Mouse (Mus musculus): ENCODE data around the gene Ccdc152. TPM values are rescaled to one million over a fixed set of nuclear protein-coding genes. Genes with fewer than 3 reads are reported as not detected.
"Not testable (repeated sequence)": the region's sequence is repeated elsewhere in the genome, so short reads cannot be mapped to it uniquely, and the experiment has no call there.

Ccdc152 gene
- polyA plus RNA-seq, 1 experiment from 2014 or later = 0.34 TPM

- 67% methylated on average over 3 of the region's 3 CpGs for WGBS
- no peak overlapping the region for H3K9ac ChIP-seq (ENCODE audit: low read length)
- no peak overlapping the region for H3K4me3 ChIP-seq (ENCODE audit: low read length)
- ATAC-seq (replicated peaks; ENCODE audit: extremely low read depth, insufficient read depth, low FRiP score) = 0 out of 2 replicates have a peak, but pooled peaks have one; percentile 33
- no peaks in the 10 kb centered on the region for H3K27me3 ChIP-seq (ENCODE audit: control insufficient read depth, insufficient read depth, low read length)
- peaks cover 26% of the 10 kb centered on the region for H3K4me1 ChIP-seq (ENCODE audit: control insufficient read depth, insufficient read depth, low read length)
- peak overlapping the region; percentile 74 for H3K27ac ChIP-seq (ENCODE audit: low read length)
- no peaks in the 10 kb centered on the region for H3K36me3 ChIP-seq (ENCODE audit: control insufficient read depth, insufficient read depth)
- no peak overlapping the region for H3K4me2 ChIP-seq (ENCODE audit: low read depth, low read length)
- H3K9me3 ChIP-seq (replicated peaks; ENCODE audit: control insufficient read depth, low read length) = peaks cover 4% of the 10 kb centered on the region
Observed at GRCm38 (mm10) chr15:3251031-3251717, 52.2 kb downstream of the Ccdc152 start.

GRCm38 (mm10) chr15:3250620-3251019 lies 52.7 kb downstream of the Ccdc152 start:
- H3K36me3 ChIP-seq (ENCODE audit: control insufficient read depth, insufficient read depth) = no peaks in the 10 kb centered on the region
- no peak for ATAC-seq (replicated peaks; ENCODE audit: extremely low read depth, insufficient read depth, low FRiP score)

GRCm38 (mm10) chr15:3245036-3245435 lies 58.3 kb downstream of the Ccdc152 start:
- ATAC-seq (replicated peaks; ENCODE audit: extremely low read depth, insufficient read depth, low FRiP score) = not testable (repeated sequence)

More at GRCm38 (mm10) chr15:3250620-3251019, 52.7 kb downstream of the Ccdc152 start:
- Histone ChIP-seq H3K4me2 (ENCODE audit: low read depth, low read length) (no peak overlapping the region), H3K4me1 (ENCODE audit: control insufficient read depth, insufficient read depth, low read length) (peaks cover 26% of the 10 kb centered on the region), H3K27me3 (ENCODE audit: control insufficient read depth, insufficient read depth, low read length) (no peaks in the 10 kb centered on the region), H3K4me3 (ENCODE audit: low read length) (no peak overlapping the region), H3K9ac (ENCODE audit: low read length) (no peak overlapping the region), H3K27ac (ENCODE audit: low read length) (peak overlapping the region; percentile 59), H3K9me3 (replicated peaks; ENCODE audit: control insufficient read depth, low read length) (peaks cover 4% of the 10 kb centered on the region)
- 48% methylated on average over 2 of the region's 2 CpGs for WGBS

GRCm38 (mm10) chr15:3237963-3238362 lies 65.4 kb downstream of the Ccdc152 start:
- no peak overlapping the region for H3K9ac ChIP-seq (ENCODE audit: low read length)
- no peaks in the 10 kb centered on the region for H3K9me3 ChIP-seq (replicated peaks; ENCODE audit: control insufficient read depth, low read length)
- WGBS = 95% methylated on average over 1 of the region's 1 CpGs
- no peak overlapping the region for H3K27ac ChIP-seq (ENCODE audit: low read length)
- H3K4me3 ChIP-seq (ENCODE audit: low read length) = no peak overlapping the region
- H3K4me2 ChIP-seq (ENCODE audit: low read depth, low read length) = no peak overlapping the region
- no peaks in the 10 kb centered on the region for H3K27me3 ChIP-seq (ENCODE audit: control insufficient read depth, insufficient read depth, low read length)
- ATAC-seq (replicated peaks; ENCODE audit: extremely low read depth, insufficient read depth, low FRiP score) = no peak
- H3K4me1 ChIP-seq (ENCODE audit: control insufficient read depth, insufficient read depth, low read length) = no peaks in the 10 kb centered on the region
- H3K36me3 ChIP-seq (ENCODE audit: control insufficient read depth, insufficient read depth) = no peaks in the 10 kb centered on the region

More at GRCm38 (mm10) chr15:3245036-3245435, 58.3 kb downstream of the Ccdc152 start:
- H3K36me3 ChIP-seq (ENCODE audit: control insufficient read depth, insufficient read depth); H3K9ac ChIP-seq (ENCODE audit: low read length); H3K27me3 ChIP-seq (ENCODE audit: control insufficient read depth, insufficient read depth, low read length); H3K9me3 ChIP-seq (replicated peaks; ENCODE audit: control insufficient read depth, low read length); H3K27ac ChIP-seq (ENCODE audit: low read length); H3K4me2 ChIP-seq (ENCODE audit: low read depth, low read length); H3K4me3 ChIP-seq (ENCODE audit: low read length): not testable (repeated sequence)
- peaks cover 11% of the 10 kb centered on the region for H3K4me1 ChIP-seq (ENCODE audit: control insufficient read depth, insufficient read depth, low read length)
- WGBS = 87% methylated on average over 10 of the region's 10 CpGs

- no peak overlapping the region for H3K27ac ChIP-seq (ENCODE audit: low read length)
- no peaks in the 10 kb centered on the region for H3K4me1 ChIP-seq (ENCODE audit: control insufficient read depth, insufficient read depth, low read length)
- no peak overlapping the region for H3K4me3 ChIP-seq (ENCODE audit: low read length)
- H3K4me2 ChIP-seq (ENCODE audit: low read depth, low read length) = no peak overlapping the region
- H3K9me3 ChIP-seq (replicated peaks; ENCODE audit: control insufficient read depth, low read length) = no peaks in the 10 kb centered on the region
- 81% methylated on average over 2 of the region's 2 CpGs for WGBS
- ATAC-seq (replicated peaks; ENCODE audit: extremely low read depth, insufficient read depth, low FRiP score) = no peak
- H3K27me3 ChIP-seq (ENCODE audit: control insufficient read depth, insufficient read depth, low read length) = no peaks in the 10 kb centered on the region
- no peak overlapping the region for H3K9ac ChIP-seq (ENCODE audit: low read length)
- no peaks in the 10 kb centered on the region for H3K36me3 ChIP-seq (ENCODE audit: control insufficient read depth, insufficient read depth)
Observed at GRCm38 (mm10) chr15:3236338-3236737, 67.0 kb downstream of the Ccdc152 start.

- ATAC-seq (replicated peaks; ENCODE audit: extremely low read depth, insufficient read depth, low FRiP score) = no peak; the same call in 1 of the 2 replicates
- H3K9ac ChIP-seq (ENCODE audit: low read length) = no peak overlapping the region
- H3K27me3 ChIP-seq (ENCODE audit: control insufficient read depth, insufficient read depth, low read length) = no peaks in the 10 kb centered on the region
- no peaks in the 10 kb centered on the region for H3K4me1 ChIP-seq (ENCODE audit: control insufficient read depth, insufficient read depth, low read length)
- no peaks in the 10 kb centered on the region for H3K36me3 ChIP-seq (ENCODE audit: control insufficient read depth, insufficient read depth)
- H3K4me3 ChIP-seq (ENCODE audit: low read length) = no peak overlapping the region
- H3K27ac ChIP-seq (ENCODE audit: low read length) = no peak overlapping the region
- no peaks in the 10 kb centered on the region for H3K9me3 ChIP-seq (replicated peaks; ENCODE audit: control insufficient read depth, low read length)
- 84% methylated on average over 3 of the region's 3 CpGs for WGBS
- no peak overlapping the region for H3K4me2 ChIP-seq (ENCODE audit: low read depth, low read length)
Observed at GRCm38 (mm10) chr15:3233837-3234551, 69.3 kb downstream of the Ccdc152 start.

- WGBS = 61% methylated on average over 9 of the region's 9 CpGs
- H3K4me1 ChIP-seq (ENCODE audit: control insufficient read depth, insufficient read depth, low read length) = peaks cover 10% of the 10 kb centered on the region; the same call in 1 of the 2 replicates
- 0 out of 2 replicates have a peak, but pooled peaks have one; percentile 52 for ATAC-seq (replicated peaks; ENCODE audit: extremely low read depth, insufficient read depth, low FRiP score)
- no peaks in the 10 kb centered on the region for H3K27me3 ChIP-seq (ENCODE audit: control insufficient read depth, insufficient read depth, low read length)
- H3K36me3 ChIP-seq (ENCODE audit: control insufficient read depth, insufficient read depth) = no peaks in the 10 kb centered on the region
- H3K4me3 ChIP-seq (ENCODE audit: low read length) = no peak overlapping the region
- no peak overlapping the region for H3K4me2 ChIP-seq (ENCODE audit: low read depth, low read length)
- no peak overlapping the region for H3K27ac ChIP-seq (ENCODE audit: low read length)
- no peak overlapping the region for H3K9ac ChIP-seq (ENCODE audit: low read length)
- no peaks in the 10 kb centered on the region for H3K9me3 ChIP-seq (replicated peaks; ENCODE audit: control insufficient read depth, low read length)
Observed at GRCm38 (mm10) chr15:3232168-3232835, 71.0 kb downstream of the Ccdc152 start.

- Histone ChIP-seq H3K27me3 (ENCODE audit: control insufficient read depth, insufficient read depth, low read length) (no peaks in the 10 kb centered on the region), H3K9me3 (replicated peaks; ENCODE audit: control insufficient read depth, low read length) (no peaks in the 10 kb centered on the region), H3K4me3 (ENCODE audit: low read length) (no peak overlapping the region), H3K27ac (ENCODE audit: low read length) (no peak overlapping the region), H3K4me2 (ENCODE audit: low read depth, low read length) (no peak overlapping the region), H3K36me3 (ENCODE audit: control insufficient read depth, insufficient read depth) (no peaks in the 10 kb centered on the region), H3K9ac (ENCODE audit: low read length) (no peak overlapping the region), H3K4me1 (ENCODE audit: control insufficient read depth, insufficient read depth, low read length) (peaks cover 10% of the 10 kb centered on the region; the same call in 1 of the 2 replicates)
- WGBS = 91% methylated on average over 4 of the region's 4 CpGs
- no peak for ATAC-seq (replicated peaks; ENCODE audit: extremely low read depth, insufficient read depth, low FRiP score)
Observed at GRCm38 (mm10) chr15:3231004-3231403, 72.3 kb downstream of the Ccdc152 start.

All from heart, embryonic 16.5 days (tissue).